Mouse (Mus musculus): ENCODE results near the gene Defb30.
A peak's percentile ranks its signal among the peaks of the same experiment; 100 is the strongest.

Gene Defb30

DNA sequence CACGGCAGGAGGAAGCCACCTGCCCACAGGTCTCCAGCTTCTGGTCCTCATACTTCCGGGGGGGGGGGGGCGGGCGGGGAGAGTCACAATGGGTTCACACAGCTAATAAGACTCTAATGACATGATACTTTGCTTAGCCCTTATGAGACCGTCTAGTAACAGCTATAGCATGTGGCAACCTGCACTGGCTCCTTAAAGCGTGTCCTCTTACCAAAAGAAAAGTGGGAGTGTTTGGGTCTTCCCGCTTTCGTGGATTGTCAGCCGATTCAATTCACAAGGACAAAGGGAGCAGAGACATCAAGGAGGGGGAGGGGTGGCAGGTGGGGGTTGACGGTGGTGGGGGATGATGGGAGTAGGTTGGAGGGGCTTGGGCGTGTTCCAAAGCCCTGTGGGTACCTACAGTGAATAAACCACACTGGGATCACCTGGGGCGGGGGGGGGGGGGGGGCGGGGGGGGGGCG is at the start of gene Defb30:
Gene Defb30, minus strand, starts transcription at position 51 of the 461 bp plus-strand sequence.
- no peak for DNase-seq (ENCODE audit: low spot score in 2 of 2)

DNA sequence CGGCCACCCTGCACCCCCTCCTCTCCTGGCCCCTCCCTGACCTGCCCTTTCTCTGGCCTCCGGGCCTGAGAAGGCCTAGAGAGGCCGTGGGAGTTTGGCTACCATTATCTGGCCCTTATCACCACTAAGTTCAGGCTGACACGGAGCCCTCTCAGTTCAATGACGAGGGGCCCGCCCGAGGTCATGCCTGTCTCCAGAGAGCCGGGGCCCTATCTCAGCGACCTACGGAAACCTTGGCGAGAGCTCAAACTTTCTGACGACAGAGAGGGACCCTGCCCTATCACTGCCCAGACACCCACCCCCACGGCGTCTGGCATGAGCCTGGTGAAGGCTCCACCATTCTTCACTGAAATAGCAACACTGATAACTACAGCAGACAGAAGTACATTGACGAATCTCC is 17.9 kb upstream of the Defb30 start:
- no peak for DNase-seq (ENCODE audit: low spot score in 2 of 2)

DNA sequence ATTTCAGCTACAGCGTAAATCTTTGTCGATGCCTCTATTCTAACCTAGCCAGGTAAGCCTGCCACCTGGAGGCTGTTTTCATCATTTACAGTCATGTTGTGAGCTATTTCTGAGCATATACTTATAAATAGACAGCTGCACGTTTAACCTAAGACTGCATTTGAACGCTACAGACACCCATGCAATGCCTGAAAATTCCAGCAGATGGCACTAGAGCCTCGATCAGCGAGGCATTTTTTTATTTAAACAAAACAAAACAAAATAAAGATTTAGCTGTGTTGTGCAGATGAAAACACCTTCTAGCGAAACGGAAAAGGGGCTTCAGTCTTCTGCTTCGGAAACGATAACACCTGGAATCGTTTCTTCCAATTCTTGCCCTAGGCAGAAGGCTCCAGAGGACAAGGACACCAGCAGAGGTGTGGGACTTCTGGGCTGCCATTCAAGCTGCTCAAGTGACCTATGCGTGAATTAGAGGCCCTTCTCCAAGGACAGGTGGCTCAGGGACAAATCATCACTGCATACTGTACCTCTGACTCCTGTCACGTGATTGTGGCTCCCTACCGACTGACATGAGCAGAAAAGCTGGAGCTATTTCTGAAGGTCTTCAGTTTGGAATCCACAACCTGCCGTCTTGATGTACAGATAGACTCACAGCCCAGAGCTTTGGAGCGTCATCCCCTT is 17.0 kb upstream of the Defb30 start:
- peak in 1 of 2 experiments; percentile 56 for DNase-seq (ENCODE audit: low spot score in 2 of 2)

DNA sequence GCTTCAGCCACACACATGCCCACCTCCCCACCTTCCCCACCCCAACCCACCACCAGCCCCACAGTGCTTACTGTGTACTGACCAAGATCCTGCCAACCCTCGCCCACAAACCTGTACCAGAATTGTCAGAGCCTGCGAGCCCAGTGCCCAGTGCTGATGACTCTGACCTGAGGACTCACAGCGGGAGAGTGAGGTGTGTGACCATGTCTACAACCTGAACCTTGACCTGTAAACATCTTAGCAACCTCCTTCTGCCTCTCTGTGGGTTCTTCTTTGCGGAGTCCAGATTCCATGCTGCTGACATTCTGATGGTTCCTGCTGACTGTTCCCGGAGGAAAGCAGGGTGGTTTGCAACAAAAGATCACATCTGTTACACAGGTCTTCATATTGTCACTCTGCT is 15.6 kb upstream of the Defb30 start:
- DNase-seq (ENCODE audit: low spot score in 2 of 2): no peak

DNA sequence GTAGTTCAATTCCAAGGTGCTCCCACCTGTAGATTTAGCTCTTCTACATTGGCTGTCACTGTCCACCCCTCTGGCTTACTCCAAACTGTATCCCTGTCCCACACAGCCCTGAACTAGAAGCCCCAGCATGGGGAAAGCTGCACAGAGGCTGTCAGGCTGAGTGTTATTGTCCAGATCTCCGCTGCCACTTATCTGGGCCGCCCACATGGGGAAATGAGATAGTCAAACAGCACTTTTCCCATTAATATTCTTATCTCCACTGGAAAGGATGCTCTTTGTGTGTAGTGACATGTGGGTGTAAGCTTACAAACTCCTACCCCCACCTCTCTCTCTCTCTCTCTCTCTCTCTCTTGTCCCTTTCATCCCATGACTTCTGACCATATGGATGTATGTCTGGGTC is 12.4 kb upstream of the Defb30 start:
- no peak for DNase-seq (ENCODE audit: low spot score in 2 of 2)

DNA sequence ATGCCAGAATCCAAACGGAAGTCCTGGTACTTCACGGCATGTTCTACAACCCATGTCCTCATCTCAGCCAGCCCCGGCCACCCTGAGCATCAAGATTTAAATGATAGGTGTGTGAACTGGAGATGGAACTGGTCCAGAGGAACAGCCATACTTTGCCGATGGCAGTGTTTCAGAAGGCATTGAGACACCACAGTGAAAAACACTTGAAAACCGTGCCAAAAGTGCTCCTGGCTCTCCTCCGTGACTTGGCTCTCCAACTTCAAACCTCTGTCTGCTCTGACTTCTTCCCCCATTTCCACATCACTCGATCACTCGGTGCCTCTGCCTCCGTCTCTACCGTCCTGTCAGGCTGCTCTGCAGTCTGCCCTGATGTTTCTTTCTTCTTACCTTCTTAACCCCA is 10.6 kb upstream of the Defb30 start:
- no peak for DNase-seq (ENCODE audit: low spot score in 2 of 2)

DNA sequence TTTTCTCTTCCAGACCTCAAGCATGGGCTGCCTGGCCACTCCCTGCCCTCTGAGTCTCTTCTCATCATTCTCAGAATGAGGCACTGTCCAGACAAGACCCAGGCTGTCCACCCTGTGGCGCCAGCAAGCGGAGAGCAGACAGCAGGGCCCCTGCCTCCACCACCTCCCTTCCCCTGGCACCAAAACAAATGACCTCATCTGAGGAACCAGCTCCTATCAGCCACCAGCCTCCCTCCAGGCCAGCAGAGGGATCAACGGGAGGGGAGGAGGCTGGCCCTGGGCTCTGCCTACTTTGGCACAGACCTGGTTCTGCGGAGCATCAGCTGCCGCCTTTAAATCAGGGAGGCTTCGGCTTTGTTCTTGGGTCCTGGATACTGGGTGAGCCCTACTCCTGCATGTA is 5.0 kb upstream of the Defb30 start:
- no peak for DNase-seq (ENCODE audit: low spot score in 2 of 2)

DNA sequence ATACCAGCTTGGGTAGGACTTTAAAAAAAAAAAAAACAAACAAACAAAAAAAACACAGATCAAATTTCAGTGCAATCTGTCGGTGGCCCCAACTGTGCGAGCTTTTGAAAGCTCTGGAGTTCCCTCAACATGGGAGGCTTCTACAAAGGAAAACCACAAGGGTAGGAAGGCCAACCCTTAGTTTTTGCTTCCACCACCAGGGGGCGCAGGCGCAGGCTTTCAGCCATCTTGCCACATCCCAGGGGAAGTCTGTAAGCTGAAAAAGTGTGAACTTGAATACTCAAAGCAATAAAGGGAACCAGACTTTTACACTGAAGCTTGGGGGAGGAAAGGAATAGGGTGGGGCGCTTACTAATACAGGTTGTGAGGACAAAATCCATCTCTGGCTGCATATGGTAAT is 1.0 kb upstream of the Defb30 start:
- peak in 1 of 2 experiments; percentile 28 for DNase-seq (ENCODE audit: low spot score in 2 of 2)

DNA sequence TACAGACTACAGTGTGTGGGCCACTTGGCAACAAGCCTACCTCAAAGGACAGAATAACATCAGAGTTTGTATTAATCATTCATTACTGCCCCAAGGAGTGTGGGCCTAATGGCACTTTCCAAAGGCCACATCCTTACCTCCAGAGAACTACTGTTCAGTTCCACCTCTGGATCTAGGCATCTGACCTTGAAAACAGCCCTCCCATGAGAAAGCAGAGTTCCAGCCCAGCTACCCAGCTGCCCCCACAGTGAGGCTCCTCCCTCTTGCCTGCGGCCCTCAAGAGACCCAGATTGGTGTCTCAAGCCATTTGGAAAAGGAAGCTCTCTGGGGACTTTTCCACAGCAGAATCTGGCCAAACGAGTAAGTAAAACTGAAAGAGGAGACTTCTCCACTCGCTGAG is 3.1 kb downstream of the Defb30 start, which contains the start of gene Defb42:
Gene Defb42, plus strand, starts transcription at position 301 of the 400 bp plus-strand sequence.
- DNase-seq (ENCODE audit: low spot score in 2 of 2): no peak

DNA sequence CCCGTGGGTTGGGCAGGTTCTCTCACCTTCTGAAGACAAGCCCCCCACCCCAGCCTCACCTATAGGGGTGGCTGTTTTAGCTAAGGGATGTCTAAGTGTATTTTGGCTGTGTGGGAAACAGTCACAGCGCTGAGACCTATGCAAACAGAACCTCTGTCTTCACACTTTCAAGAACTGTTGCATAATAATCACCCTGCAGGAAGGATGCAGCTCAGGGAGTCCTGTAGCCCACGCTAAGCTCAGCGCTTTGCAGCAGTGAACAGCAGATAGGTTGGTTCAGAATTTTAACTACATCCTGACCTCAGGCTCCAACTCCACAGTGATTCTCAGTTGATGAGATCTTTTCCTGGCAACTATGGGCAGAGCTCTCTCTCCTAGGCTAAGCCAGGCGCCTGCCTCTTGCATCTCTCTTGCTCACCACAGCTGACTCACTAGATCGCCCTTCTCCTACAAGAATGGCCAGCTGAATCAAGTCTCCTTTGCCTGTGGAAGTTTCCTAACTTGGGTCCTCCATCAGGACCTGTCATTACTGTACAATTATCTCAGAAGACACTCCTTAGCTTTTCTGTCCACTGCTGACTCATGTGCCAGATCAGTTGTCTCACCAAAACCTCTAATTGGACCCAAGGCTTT is 29.1 kb downstream of the Defb30 start:
- peak in 1 of 2 experiments; percentile 11 for DNase-seq (ENCODE audit: low spot score in 2 of 2)

DNA sequence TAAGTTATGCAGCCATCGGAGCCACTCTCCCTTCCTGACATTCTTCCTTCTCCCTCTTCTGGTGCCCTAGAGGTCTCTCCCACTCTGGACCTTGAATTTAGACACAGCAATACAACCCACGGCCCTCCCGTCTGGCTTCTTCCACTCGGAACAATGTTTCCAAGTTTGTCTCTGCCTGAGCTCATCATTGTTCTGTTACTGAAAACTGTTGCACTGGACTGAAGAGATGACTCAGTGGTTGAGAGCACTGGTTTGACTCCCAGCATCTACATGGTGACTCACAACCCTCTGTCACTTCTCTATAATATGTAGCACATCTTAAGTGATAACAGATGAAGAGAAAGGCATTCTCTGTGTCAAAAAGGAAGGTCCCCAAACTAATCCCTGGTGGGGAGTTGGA is 35.1 kb downstream of the Defb30 start:
- no peak for DNase-seq (ENCODE audit: low spot score in 2 of 2)

DNA sequence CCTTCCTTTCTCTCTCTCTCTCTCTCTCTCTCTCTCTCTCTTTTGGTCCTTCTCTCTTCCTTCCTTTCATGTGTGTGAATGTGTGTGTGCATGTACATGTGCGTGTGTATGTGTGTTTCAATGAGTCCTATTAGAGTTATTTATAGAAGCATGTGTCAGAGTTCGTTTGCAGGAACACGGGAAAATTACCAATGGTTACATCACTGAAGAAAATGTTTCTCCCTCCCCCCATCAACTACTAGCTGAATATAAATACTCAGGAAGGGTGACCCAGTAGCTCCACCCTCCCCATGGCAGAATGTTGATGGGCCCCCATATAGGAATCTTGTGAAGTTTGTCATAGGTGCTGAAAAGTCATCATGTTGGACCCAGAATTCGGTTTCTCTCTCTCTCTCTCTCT is 36.7 kb downstream of the Defb30 start:
- DNase-seq (ENCODE audit: low spot score in 2 of 2): no peak

DNA sequence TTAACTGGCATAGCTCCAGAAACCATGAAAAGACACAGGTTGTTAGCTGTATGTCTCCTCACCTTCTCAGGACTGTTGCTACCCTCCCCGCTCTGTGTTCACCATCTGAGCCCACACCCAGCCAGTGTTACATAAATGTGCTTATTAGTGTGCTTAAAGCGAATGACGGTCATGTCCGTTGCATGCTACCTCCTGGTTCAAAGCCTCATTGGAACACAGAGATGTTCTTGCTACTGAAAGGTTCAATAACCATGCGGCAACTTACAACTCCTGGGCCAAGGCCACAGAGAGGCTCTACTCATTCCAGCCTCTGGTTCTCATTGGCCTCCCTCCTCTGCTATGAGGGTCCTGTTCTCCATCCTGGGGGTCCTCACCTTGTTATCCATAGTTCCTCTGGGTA is 38.3 kb downstream of the Defb30 start, which contains the start of gene Defb43:
Gene Defb43, plus strand, starts transcription at position 301 of the 400 bp plus-strand sequence.
- DNase-seq (ENCODE audit: low spot score in 2 of 2): no peak

DNA sequence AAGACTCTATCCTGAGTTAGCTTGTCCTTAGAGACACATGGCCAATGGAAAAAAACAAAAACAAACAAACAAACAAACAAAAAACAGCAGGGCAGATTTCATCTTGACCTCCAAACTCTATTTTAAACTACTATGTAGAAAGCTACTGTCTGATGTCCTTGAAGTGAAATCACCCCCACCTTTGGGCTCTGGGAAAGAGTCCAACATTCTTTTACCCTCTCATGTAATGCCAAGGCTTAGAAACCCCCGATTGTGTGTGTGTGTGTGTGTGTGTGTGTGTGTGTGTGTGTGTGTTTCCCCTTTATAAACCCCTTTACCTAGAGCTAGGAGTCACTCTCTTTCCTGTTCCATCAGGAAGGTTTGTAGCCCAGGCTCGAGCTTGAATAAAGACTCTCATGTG is 47.2 kb downstream of the Defb30 start:
- no peak for DNase-seq (ENCODE audit: low spot score in 2 of 2)

DNA sequence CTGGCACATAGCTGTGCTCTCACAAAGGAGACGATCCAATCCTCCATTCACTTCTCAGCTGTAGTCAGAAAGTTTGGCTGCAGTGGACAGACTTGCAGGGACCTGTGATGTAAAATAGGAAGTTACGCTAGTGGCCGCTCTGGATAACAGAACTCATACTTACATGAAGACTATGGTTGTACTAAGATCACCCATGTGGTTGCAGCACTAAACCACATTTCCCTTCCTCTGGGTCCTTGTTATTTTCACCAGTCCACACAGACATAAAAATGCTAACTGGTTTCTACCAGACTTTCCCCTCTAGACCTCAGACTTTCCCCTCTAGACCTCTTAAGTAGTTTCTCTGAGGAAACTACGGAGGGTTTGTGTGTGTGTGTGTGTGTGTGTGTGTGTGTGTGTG is 50.8 kb downstream of the Defb30 start:
- DNase-seq (ENCODE audit: low spot score in 2 of 2): no peak

DNA sequence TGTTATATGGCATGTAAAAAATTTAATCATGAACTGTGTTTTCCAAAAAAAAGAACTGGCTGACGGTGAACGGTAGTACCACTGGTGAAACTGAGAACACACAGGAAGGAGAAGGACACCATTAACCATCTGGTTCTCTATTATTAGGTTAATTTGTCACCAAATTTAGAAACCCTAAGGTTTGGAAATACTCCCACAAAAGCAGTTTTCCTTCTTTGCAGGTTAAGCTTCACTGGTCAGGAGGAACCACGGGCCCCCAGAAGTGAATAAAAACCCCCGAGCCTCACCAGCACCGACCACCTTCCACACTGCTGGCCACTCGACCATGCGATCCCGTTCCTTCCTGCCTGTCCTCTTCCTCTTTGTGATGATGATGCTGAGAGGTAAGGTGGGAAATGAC is 52.0 kb downstream of the Defb30 start, which contains the start of gene Defb47:
Gene Defb47, plus strand, starts transcription at position 301 of the 400 bp plus-strand sequence.
- DNase-seq (ENCODE audit: low spot score in 2 of 2): no peak

DNA sequence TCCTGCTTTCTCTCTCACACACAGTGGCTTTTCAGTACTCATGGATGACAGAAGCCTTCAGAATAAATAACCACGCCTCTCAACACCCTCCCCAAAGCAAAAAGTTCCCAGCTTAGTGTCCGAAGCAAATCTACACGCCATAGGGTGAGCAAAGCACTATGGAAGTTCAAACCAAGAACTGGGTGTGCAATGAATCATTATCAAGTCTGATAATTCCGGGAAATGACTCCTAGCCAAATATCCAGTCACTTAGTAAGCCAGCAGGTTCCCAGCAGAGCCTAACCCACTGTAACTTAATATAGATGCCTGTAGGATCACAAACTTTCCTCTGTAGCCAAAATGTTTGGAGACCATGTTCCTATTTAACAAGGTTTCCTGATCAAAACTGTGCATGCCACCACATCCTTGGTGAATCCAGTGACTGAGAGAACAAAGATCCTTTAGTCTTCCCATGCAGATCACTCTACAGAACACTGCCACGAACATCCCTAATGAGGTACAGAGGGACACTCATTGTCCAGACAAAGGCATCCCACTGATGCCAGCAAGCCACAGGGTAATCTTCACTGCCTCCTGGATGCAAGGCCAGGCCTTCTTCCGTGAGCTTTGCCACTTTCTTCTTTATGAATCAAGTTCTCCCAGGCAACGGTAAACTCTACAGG is 57.8 kb downstream of the Defb30 start:
- DNase-seq (ENCODE audit: low spot score in 2 of 2): no peak

DNA sequence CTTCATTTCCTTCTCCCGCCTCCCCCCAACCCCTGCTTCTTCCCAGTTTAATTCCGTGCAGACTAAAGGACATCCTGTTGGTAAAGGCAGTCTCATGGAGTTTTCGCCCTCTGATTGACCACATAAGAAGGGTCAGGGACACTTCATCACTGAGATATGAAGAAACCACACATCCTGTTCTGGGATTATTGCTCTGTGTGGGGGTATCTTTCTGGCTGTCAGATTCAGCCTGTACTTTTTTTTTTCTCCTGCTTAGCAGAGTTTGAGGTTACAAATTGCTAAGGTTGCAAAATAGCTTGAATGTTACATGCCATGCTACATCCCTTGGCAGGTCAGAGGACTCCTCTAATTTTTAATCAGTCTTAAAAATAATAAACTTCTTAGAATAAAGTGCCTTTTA is 58.5 kb downstream of the Defb30 start:
- no peak for DNase-seq (ENCODE audit: low spot score in 2 of 2)

DNA sequence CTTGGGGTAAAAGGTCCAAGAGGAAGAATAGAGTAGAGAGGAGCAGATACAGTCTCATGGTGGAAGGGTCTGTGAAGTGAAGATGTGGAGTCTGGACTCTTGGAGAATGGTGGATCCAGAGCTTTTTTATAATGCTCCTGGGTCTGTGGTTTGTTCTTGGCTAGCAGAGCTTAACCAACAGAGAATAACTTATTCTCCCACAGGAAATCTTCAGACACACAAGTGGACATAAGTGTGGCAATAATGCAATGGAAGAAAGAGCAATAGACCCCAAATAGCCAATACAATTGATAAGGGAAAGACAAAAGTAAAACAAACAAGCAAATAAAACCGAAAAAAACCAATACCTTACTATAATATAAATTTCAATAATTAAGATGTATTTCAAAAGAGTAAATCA is 65.3 kb downstream of the Defb30 start, which contains the start of gene Defb48:
Gene Defb48, minus strand, starts transcription at position 101 of the 400 bp plus-strand sequence.
- no peak for DNase-seq (ENCODE audit: low spot score in 2 of 2)

Data from frontal cortex, postnatal 14 days (tissue).